Mouse (Mus musculus) spleen, adult 2 months (tissue): Measurements from ENCODE around the gene Alox12b.

Experiments
- CTCF ChIP-seq: fragments of 200-500 bp; IDR thresholded peaks from 2 replicates; pipeline ENCODE4 v1.5.1; 2011; ENCODE audit warnings: mild to moderate bottlenecking, inconsistent platforms; ENCODE audit not compliant: insufficient read depth, insufficient read length, insufficient replicate concordance; ENCODE audit errors: extremely low read depth
- POLR2A ChIP-seq: fragments of 200-500 bp; IDR thresholded peaks from 2 replicates; pipeline ENCODE4 v1.6.1; 2011; ENCODE audit warnings: low read depth, low read length, inconsistent platforms

DNA sequence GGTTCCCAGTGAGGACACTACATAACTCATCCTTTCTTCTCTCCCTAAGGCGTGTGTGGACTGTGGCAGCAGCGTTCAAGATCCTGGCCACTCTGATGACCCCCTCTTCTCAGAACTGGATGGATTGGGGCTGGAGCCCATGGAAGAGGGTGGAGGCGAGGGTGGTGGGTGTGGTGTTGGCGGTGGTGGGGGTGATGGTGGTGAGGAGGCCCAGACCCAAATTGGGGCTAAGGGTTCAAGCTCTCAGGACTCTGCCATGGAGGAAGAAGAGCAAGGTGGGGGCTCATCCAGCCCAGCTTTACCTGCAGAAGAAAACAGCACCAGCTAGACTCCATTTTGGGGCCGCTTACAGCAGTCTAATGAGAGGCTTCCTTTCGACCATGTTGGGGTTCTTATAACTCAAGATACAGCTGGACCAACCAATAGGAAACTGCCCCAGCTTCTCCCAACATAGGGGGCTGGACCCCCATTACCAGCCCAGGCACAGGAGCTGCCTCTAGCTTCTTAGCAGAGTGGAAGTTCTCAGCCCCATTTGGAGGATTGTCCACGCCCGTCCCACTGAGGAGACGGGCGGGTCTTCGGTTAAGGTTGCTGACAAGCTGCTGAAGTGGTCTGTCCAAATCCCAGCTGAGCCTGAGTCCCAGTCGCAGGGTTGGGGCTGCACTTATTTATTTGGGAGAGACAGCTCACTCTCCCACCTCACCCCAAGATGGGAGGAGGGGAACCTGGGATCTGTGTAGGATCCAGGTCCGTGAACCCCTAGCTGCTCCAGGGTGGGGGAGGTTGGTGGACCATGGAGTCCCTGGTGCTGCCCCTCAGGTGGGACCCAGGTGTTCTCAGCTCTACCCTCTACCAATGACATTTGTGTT is 47.5 kb upstream of the Alox12b start:
- TF ChIP-seq CTCF (no peak), POLR2A (no peak)
